Mouse (Mus musculus): ENCODE measurements around the gene Mon1b. TPM values are rescaled to one million over a fixed set of nuclear protein-coding genes. Genes with fewer than 3 reads are reported as not detected.

The Mon1b gene
- total RNA-seq (2021) = 1 to 10 TPM; 6.0 to 6.7 TPM
- long read RNA-seq, experiment 1, full-length matches to known transcripts = 1 of 1 reads
- long read RNA-seq, experiment 1, partial matches to known transcripts = 0 of 1 reads
- long read RNA-seq, experiment 1, other reads (novel, unspliced or antisense) = 0 of 1 reads
- long read RNA-seq, experiment 2, partial matches to known transcripts = 0 of 1 reads
- long read RNA-seq, experiment 2, other reads (novel, unspliced or antisense) = 0 of 1 reads

GRCm38 (mm10) chr8:113634670-113635591 lies at the start of gene Mon1b:
TSS of gene Mon1b (plus strand) at chr8:113635587.
- DNase-seq = peak; percentile 99

GRCm38 (mm10) chr8:113598401-113598800 lies 37.0 kb upstream of the Mon1b start:
- DNase-seq = no peak

- peak; percentile 45 to 64 for DNase-seq
Observed at GRCm38 (mm10) chr8:113632634-113633033, 2.8 kb upstream of the Mon1b start.

GRCm38 (mm10) chr8:113634161-113634560 lies 1.2 kb upstream of the Mon1b start:
- DNase-seq = no peak

GRCm38 (mm10) chr8:113635592-113636279 lies 349 bp downstream of the Mon1b start:
- DNase-seq = no peak

- no peak for DNase-seq
Observed at GRCm38 (mm10) chr8:113636280-113636628, 867 bp downstream of the Mon1b start.

GRCm38 (mm10) chr8:113640357-113640756 lies 5.0 kb downstream of the Mon1b start:
- DNase-seq = no peak

- DNase-seq = no peak
Observed at GRCm38 (mm10) chr8:113642926-113643325, 7.5 kb downstream of the Mon1b start, which contains the start of gene Syce1l. TSS of gene Syce1l (plus strand) at chr8:113643213.

- no peak for DNase-seq
Observed at GRCm38 (mm10) chr8:113643479-113644210, 8.3 kb downstream of the Mon1b start.

GRCm38 (mm10) chr8:113645220-113645619 lies 9.8 kb downstream of the Mon1b start:
- DNase-seq = no peak

GRCm38 (mm10) chr8:113652450-113652849 lies 17.1 kb downstream of the Mon1b start:
- DNase-seq = no peak

- DNase-seq = no peak
Observed at GRCm38 (mm10) chr8:113653151-113653550, 17.8 kb downstream of the Mon1b start.

GRCm38 (mm10) chr8:113656154-113656553 lies 20.8 kb downstream of the Mon1b start:
- peak in 1 of 2 experiments; percentile 29 for DNase-seq

- no peak for DNase-seq
Observed at GRCm38 (mm10) chr8:113656681-113657298, 21.4 kb downstream of the Mon1b start.

- DNase-seq = no peak
Observed at GRCm38 (mm10) chr8:113660128-113660527, 24.7 kb downstream of the Mon1b start.

- DNase-seq = peak; percentile 74 to 84
Observed at GRCm38 (mm10) chr8:113664544-113664943, 29.2 kb downstream of the Mon1b start.

GRCm38 (mm10) chr8:113665036-113665435 lies 29.6 kb downstream of the Mon1b start:
- DNase-seq = no peak

- no peak for DNase-seq
Observed at GRCm38 (mm10) chr8:113665951-113666350, 30.6 kb downstream of the Mon1b start.

GRCm38 (mm10) chr8:113666714-113667432 lies 31.5 kb downstream of the Mon1b start:
- DNase-seq = no peak

- no peak for DNase-seq
Observed at GRCm38 (mm10) chr8:113669924-113670323, 34.5 kb downstream of the Mon1b start.
